Mouse (Mus musculus) intestine, embryonic 14.5 days (tissue): ENCODE data around the gene Hrk. TPM values are rescaled to one million over a fixed set of nuclear protein-coding genes. Genes with fewer than 3 reads are reported as not detected.

Experiments used
- ATAC-seq: fragments of 200-750 bp; cut with Nextera tagmentation; replicated peaks from 2 replicates; pipeline ENCODE4 v1.8.0; 2017; ENCODE audit warnings: low read depth, moderate number of reproducible peaks, moderate TSS enrichment, moderate library complexity; ENCODE audit not compliant: low FRiP score, low TSS enrichment
- DNase-seq: peaks from one replicate; pipeline ENCODE4 v3.0.0-alpha.2; 2018; ENCODE audit warnings: low spot score
- H3K27ac ChIP-seq: fragments of 300-500 bp; sonication (generic); 2 replicates; pipeline ENCODE4 v1.5.1; 2014; ENCODE audit warnings: low read depth, mild to moderate bottlenecking, control low read depth
- H3K27me3 ChIP-seq: fragments of 300-500 bp; sonication (generic); replicated peaks from 2 replicates; pipeline ENCODE4 v1.6.1; 2014; ENCODE audit warnings: low read length, control low read depth; ENCODE audit not compliant: control insufficient read depth, insufficient read depth
- H3K36me3 ChIP-seq: fragments of 300-500 bp; sonication (generic); 2 replicates; pipeline ENCODE4 v1.6.1; 2014; ENCODE audit warnings: low read length, control low read depth; ENCODE audit not compliant: control insufficient read depth, insufficient read depth
- H3K4me1 ChIP-seq: fragments of 300-500 bp; sonication (generic); replicated peaks from 2 replicates; pipeline ENCODE4 v1.6.1; 2014; ENCODE audit warnings: low read length, control low read depth, mixed read lengths; ENCODE audit not compliant: control insufficient read depth, insufficient read depth
- H3K4me2 ChIP-seq: fragments of 300-500 bp; sonication (generic); 2 replicates; pipeline ENCODE4 v1.6.1; 2014; ENCODE audit warnings: low read length
- H3K4me3 ChIP-seq: fragments of 300-500 bp; sonication (generic); 2 replicates; pipeline ENCODE4 v1.5.1; 2014; ENCODE audit warnings: low read depth, low read length, control low read depth, mixed read lengths
- H3K9ac ChIP-seq: fragments of 300-500 bp; sonication (generic); 2 replicates; pipeline ENCODE4 v1.6.1; 2014; ENCODE audit warnings: mild to moderate bottlenecking, low read length
- H3K9me3 ChIP-seq: fragments of 300-500 bp; sonication (generic); 2 replicates; pipeline ENCODE4 v1.6.1; 2016; ENCODE audit warnings: low read length, control low read depth; ENCODE audit not compliant: control insufficient read depth
- WGBS: fragments of 180-500 bp; shearing (Covaris S2); extraction: QIAGEN DNeasy Blood & Tissue Kit; methylation state at CpG from one replicate; pipeline ENCODE4 v1.1.7; 2014; 5-methylcytosine and 5-hydroxymethylcytosine counted together
- polyA plus RNA-seq: library from polyadenylated mRNA; unstranded; fragments of >200 nt; fragmentation: Nextera tagmentation; extraction: Ambion mirVana; gene quantifications from 2 replicates; pipeline ENCODE4 v1.2.1, GENCODE M21; 2014

Gene Hrk
- polyA plus RNA-seq, 1 experiment from 2014 or later, result 0.28 TPM

DNA sequence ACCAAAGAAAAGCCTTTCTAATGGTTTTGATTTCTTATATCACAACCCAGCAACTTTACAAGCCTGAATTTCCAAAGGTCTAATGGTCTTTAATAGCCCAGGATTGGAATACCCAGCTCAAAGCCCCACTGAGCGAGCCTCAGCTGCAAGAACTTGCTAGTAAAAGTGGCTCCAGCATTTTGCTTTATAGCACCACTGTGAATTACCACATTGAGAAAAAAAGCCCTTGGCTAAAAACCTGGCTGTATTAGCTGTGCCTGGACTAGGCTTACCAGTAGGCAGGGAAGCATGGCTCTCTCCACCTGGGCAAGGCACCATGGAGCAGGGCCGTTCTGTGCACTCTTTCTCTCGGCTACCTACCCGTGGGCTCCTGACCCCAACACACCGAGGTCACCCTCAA is 28.1 kb upstream of the Hrk start:
- WGBS, result 85% methylated on average over 5 of the region's 5 CpGs
- no peak overlapping the region for H3K27ac ChIP-seq
- H3K36me3 ChIP-seq, result peaks cover 49% of the 10 kb centered on the region
- no peak overlapping the region for H3K9ac ChIP-seq
- no peaks in the 10 kb centered on the region for H3K27me3 ChIP-seq
- H3K4me2 ChIP-seq, result no peak overlapping the region
- ATAC-seq (no peak), DNase-seq (no peak)
- H3K4me1 ChIP-seq, result no peaks in the 10 kb centered on the region
- no peaks in the 10 kb centered on the region for H3K9me3 ChIP-seq
- no peak overlapping the region for H3K4me3 ChIP-seq

DNA sequence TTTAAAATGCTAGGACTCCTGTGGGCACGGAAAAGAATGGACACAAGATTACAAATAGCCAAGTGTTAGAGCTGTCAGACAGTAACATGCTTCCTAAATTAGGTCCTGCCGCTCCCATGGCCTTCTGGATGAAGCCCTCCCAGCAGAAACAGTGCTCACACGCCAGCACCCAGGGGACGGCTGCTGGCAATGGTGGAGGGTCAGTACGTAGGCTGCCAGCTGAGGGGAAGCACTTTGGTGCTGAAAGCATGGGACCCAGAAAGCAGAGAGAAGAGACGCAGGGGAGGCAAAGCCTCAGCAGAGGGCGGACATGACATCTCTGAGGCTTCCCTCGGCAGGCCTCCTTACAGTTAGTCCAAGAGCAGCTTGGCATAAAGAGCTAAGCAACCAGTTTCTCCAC is 24.8 kb upstream of the Hrk start:
- no peaks in the 10 kb centered on the region for H3K9me3 ChIP-seq
- H3K4me1 ChIP-seq, result no peaks in the 10 kb centered on the region
- no peak overlapping the region for H3K4me3 ChIP-seq
- DNase-seq (no peak), ATAC-seq (no peak)
- no peak overlapping the region for H3K9ac ChIP-seq
- WGBS, result 85% methylated on average over 8 of the region's 8 CpGs
- peaks cover 67% of the 10 kb centered on the region for H3K36me3 ChIP-seq
- no peak overlapping the region for H3K4me2 ChIP-seq
- H3K27ac ChIP-seq, result no peak overlapping the region
- H3K27me3 ChIP-seq, result no peaks in the 10 kb centered on the region

DNA sequence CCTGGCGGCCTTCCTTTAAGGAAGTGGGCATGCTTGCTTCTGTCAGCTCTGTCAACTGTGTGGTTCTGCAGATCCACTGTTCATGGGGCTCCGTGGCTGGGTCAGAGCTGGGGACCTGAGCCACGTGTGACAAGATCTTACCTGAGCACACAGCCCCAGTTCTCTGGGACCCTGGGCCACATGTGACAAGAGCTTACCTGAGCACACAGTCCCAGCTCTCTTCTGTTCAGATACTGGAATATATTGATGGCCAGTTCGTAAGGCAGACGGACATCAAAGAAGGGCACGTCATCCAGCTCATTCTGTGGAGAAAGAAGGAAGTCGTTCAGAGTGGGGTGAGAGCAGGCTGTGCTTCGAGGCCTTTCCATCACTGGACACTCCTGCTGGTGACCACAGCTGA is 22.0 kb upstream of the Hrk start:
- no peak for ATAC-seq
- DNase-seq, result no peak
- Histone ChIP-seq H3K36me3 (peaks cover 59% of the 10 kb centered on the region), H3K27ac (no peak overlapping the region), H3K4me1 (no peaks in the 10 kb centered on the region), H3K9ac (no peak overlapping the region), H3K4me3 (no peak overlapping the region), H3K4me2 (no peak overlapping the region), H3K9me3 (no peaks in the 10 kb centered on the region), H3K27me3 (no peaks in the 10 kb centered on the region)
- WGBS, result 84% methylated on average over 8 of the region's 8 CpGs

DNA sequence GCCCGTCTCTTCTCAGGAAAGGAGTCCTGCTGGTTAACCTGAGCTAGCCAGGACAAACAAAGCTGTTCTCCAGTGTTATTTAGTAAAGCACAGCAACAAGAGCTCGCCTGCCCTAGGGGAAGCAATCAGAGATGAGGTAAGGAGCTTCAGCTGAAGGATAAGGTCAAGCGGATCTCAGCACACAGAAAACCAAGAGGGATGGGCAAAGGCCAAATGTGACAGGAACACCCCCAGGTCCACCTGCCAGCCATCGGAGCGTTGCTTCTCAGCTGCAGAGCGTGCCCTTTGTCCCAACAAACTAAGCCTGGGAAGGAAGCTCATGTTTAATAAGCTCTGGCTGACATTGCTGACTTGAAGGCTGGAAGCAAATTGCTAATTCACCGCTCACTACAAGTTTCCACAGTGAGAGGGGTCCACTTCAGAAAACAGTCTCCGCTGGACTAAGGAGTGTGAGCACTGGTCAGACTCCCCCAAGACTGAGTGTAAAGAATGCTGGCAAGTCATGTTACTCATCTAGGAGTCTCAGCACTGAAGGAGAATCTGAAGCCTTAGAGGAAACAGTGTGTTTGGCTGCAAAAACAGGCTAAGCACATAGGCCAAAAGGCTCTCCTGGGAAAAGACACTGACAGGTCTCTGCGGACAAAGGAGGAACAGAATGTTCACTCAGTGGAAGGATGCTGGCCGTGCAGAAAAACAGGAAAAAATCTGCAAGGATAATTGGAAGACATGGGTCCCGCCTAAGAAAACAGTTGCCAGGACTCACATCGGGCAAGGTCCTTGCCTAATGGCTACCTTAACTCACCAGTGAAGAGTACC is 21.0 kb upstream of the Hrk start:
- ATAC-seq, result no peak
- no peak overlapping the region for H3K4me2 ChIP-seq
- H3K9me3 ChIP-seq, result no peaks in the 10 kb centered on the region
- peaks cover 53% of the 10 kb centered on the region for H3K36me3 ChIP-seq
- no peak overlapping the region for H3K27ac ChIP-seq
- H3K4me3 ChIP-seq, result no peak overlapping the region
- H3K4me1 ChIP-seq, result no peaks in the 10 kb centered on the region
- H3K9ac ChIP-seq, result no peak overlapping the region
- DNase-seq, result no peak
- 87% methylated on average over 12 of the region's 12 CpGs for WGBS
- H3K27me3 ChIP-seq, result no peaks in the 10 kb centered on the region

DNA sequence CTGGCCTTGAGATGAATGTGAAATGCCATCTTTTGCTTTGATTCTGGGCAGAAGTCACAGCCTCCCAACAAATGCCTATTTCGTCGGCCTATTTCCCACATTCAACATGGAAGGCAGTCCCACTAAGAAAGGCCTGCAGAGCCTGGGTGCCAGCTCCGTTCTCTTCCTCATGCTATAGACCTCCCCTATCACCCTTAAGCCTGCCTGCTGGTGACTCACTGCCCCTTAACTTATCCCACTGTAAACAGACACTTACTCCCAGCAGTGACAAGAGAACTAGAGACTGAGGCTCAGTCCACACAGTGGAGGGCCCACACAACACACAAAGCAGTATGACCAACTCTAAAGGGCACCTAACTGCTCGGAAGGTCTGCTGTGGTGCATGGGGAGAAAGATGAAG is 20.1 kb upstream of the Hrk start:
- H3K27ac ChIP-seq, result no peak overlapping the region

DNA sequence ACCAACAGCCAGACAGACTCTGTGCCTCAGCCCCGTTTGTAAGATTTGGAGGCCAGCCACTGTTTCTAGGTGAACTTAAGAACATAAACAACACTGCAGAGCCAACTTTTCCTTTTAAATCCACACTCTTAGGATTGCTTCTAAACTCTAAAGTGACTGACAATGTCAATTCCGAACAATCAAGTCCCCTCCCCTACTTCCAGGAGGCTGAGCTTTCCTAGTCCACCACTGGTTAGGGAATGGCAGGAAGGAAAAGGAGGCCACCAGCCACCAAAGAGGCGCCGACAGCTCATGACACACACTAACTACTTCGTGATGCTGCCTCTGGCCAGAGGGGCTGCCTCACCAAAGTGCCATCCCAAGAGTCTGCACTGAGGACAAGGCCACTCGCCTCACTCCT is 19.7 kb upstream of the Hrk start:
- Histone ChIP-seq H3K4me3 (no peak overlapping the region), H3K36me3 (peaks cover 42% of the 10 kb centered on the region), H3K9me3 (no peaks in the 10 kb centered on the region), H3K4me2 (no peak overlapping the region), H3K9ac (no peak overlapping the region), H3K27me3 (no peaks in the 10 kb centered on the region), H3K4me1 (no peaks in the 10 kb centered on the region), H3K27ac (no peak overlapping the region)
- no peak for DNase-seq
- no peak for ATAC-seq
- WGBS, result 86% methylated on average over 6 of the region's 6 CpGs

More for the DNA sequence above, 20.1 kb upstream of the Hrk start:
- ATAC-seq (no peak), DNase-seq (no peak)
- 80% methylated on average over 4 of the region's 4 CpGs for WGBS
- Histone ChIP-seq H3K4me2 (no peak overlapping the region), H3K9ac (no peak overlapping the region), H3K36me3 (peaks cover 44% of the 10 kb centered on the region), H3K27me3 (no peaks in the 10 kb centered on the region), H3K4me1 (no peaks in the 10 kb centered on the region), H3K4me3 (no peak overlapping the region), H3K9me3 (no peaks in the 10 kb centered on the region)

DNA sequence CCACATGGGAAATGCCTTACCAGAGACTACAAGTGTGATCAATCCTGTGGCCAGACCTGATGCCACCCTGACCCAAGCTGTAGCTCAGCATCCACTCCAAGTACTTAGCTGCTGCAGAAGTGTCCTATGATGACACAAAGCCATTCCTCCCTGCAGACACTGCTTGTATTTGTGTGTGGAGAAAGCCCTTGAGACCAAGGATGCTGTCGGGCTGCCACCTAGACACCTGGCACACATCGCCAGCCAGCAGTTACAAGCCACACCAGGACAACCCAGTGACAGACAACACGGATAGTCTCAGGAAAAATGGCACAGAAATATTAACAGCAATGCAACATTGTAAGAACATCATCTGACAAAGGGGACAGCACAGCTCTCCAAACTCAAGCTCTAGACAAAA is 19.0 kb upstream of the Hrk start:
- 88% methylated on average over 3 of the region's 3 CpGs for WGBS
- no peak for ATAC-seq
- no peaks in the 10 kb centered on the region for H3K4me1 ChIP-seq

DNA sequence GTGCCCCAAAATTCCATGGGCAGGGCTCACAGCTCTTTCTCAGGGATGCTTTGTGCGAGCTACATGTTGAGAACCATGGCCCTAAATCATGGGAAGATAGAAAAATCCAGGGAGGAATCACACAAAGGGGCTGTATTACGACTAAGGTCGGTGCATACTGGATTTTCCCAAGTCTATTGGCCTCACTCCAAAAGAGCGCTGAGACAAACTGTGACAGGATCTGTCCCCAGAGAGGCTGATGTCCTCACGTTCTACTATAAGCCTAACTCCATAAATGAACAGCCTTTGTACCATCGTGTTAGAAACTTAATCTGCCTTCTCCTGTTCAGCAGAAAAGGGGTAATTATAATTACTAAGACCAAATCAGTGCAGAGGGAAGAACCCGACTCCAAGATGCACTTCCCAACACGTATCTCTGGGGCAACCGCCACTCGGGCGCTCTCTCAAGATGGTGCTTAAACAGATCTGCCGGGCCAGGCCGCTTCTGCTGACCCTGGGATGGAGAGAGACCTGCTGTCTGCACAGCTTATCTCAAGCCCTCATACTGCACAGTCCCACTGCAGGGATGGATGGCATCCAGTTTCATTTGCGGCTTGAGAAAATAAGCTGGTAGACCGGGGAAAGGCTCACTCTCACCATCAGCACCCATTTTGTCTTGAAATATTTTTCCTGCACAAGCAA is 18.3 kb upstream of the Hrk start:
- H3K9me3 ChIP-seq, result no peaks in the 10 kb centered on the region
- H3K9ac ChIP-seq, result no peak overlapping the region
- H3K36me3 ChIP-seq, result peaks cover 36% of the 10 kb centered on the region
- H3K4me2 ChIP-seq, result no peak overlapping the region
- no peak overlapping the region for H3K27ac ChIP-seq
- ATAC-seq (no peak), DNase-seq (no peak)
- WGBS, result 81% methylated on average over 15 of the region's 15 CpGs
- no peak overlapping the region for H3K4me3 ChIP-seq
- H3K27me3 ChIP-seq, result no peaks in the 10 kb centered on the region
- H3K4me1 ChIP-seq, result no peaks in the 10 kb centered on the region

More for the DNA sequence above, 19.0 kb upstream of the Hrk start:
- no peak overlapping the region for H3K27ac ChIP-seq
- no peak overlapping the region for H3K9ac ChIP-seq
- no peak overlapping the region for H3K4me3 ChIP-seq
- DNase-seq, result no peak
- no peaks in the 10 kb centered on the region for H3K9me3 ChIP-seq
- H3K36me3 ChIP-seq, result peaks cover 41% of the 10 kb centered on the region
- no peaks in the 10 kb centered on the region for H3K27me3 ChIP-seq
- no peak overlapping the region for H3K4me2 ChIP-seq

DNA sequence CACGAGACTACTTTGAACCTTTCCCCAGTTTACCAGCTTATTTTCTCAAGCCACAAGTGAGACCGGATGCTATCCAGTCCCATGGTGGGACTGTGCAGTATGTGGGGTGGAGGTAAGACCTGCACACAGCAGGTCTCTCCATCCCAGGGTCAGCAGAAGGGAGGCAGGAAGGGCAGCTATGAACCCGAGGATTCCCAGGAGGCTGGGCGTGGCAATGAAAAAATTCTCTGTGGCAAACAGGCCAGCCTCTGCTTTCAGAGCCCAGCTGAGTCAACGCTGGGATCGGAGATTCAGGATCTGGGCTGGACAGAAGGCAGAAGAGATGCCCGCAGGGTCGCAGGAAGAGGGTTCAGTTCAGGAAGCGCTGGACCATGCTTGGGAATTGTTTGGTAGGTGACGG is 17.2 kb upstream of the Hrk start:
- no peak for DNase-seq
- Histone ChIP-seq H3K4me1 (no peaks in the 10 kb centered on the region), H3K36me3 (peaks cover 32% of the 10 kb centered on the region), H3K4me3 (no peak overlapping the region), H3K9me3 (no peaks in the 10 kb centered on the region), H3K4me2 (no peak overlapping the region), H3K27me3 (no peaks in the 10 kb centered on the region), H3K9ac (no peak overlapping the region), H3K27ac (no peak overlapping the region)
- 81% methylated on average over 10 of the region's 10 CpGs for WGBS
- no peak for ATAC-seq
